Mouse (Mus musculus) brain, embryonic 14.5 days (tissue): ENCODE results near the gene Smpd4.

Experiments used
- CTCF ChIP-seq: fragments of 200-500 bp; IDR thresholded peaks from 2 replicates; pipeline ENCODE4 v1.5.1; 2012; ENCODE audit warnings: inconsistent platforms, mild to moderate bottlenecking, moderate library complexity, borderline replicate concordance; ENCODE audit not compliant: insufficient read depth, insufficient read length; ENCODE audit errors: extremely low read depth
- POLR2A ChIP-seq: fragments of 200-500 bp; IDR thresholded peaks from 2 replicates; pipeline ENCODE4 v1.6.1; 2012; ENCODE audit warnings: mild to moderate bottlenecking, inconsistent platforms, borderline replicate concordance; ENCODE audit not compliant: poor library complexity, insufficient read depth, insufficient read length, severe bottlenecking; ENCODE audit errors: extremely low read depth

DNA sequence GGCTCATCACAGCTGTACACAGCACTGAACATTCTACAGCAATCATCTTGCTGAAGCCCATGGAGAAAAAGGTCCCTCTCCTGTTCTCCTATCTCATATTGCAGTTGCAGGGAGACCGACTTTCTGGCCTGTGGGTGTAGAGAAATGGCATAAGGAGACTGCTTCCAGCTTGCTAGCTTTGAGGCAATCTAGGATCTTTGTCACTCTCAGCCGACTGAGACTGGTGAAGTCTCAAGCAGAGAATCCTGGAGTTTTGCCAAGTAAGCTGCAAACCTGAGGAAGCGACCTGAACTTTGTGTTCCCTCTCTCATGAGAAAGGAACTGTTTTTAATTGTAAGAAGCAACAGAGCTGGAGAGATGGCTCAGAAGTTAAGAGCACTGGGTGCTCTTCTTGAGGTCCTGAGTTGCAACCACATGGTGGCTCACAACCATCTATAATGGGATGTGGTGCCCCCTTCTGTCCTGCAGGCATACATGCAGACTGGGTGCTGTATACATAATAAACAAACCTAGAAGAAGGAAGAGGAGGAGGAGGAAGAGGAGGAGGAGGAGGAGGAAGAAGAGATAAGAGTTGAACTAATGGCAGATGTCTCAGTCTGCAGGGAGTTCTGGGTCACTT lies 18.1 kb upstream of the Smpd4 start:
- peak; percentile 17; the same call in 1 of the 2 replicates for TF ChIP-seq CTCF
- TF ChIP-seq POLR2A, result no peak
